Mouse (Mus musculus): ENCODE measurements at regions not wholly inside any gene's neighbourhood (a gene's known extent, or its start where the extent isn't known, plus 50 kb on each side); places are given as distances from the start of the nearest gene placed in this dataset.

GRCm38 (mm10) chr7:113010150-113010549 lies 56.4 kb downstream of the Rassf10 start:
- Histone ChIP-seq H3K4me1 (replicated peaks) (no peaks in the 10 kb centered on the region), H3K4me2 (replicated peaks) (no peak overlapping the region), H3K9ac (no peak overlapping the region), H3K4me3 (replicated peaks) (no peak overlapping the region), H3K36me3 (no peaks in the 10 kb centered on the region), H3K27me3 (replicated peaks) (no peaks in the 10 kb centered on the region), H3K9me3 (no peaks in the 10 kb centered on the region), H3K27ac (no peak overlapping the region)
- WGBS, result 93% methylated on average over 1 of the region's 1 CpGs
- no peak for ATAC-seq

- H3K27ac ChIP-seq, result no peak overlapping the region
- WGBS, result 25% methylated on average over 8 of the region's 8 CpGs
These were observed 63.5 kb downstream of the Rassf10 start for GRCm38 (mm10) chr7:113017092-113017755.

GRCm38 (mm10) chr7:113021412-113021811 lies 67.7 kb downstream of the Rassf10 start:
- 47% methylated on average over 5 of the region's 5 CpGs for WGBS
- H3K9me3 ChIP-seq, result no peaks in the 10 kb centered on the region
- H3K4me3 ChIP-seq (replicated peaks), result no peak overlapping the region
- no peak overlapping the region for H3K9ac ChIP-seq
- no peak overlapping the region for H3K27ac ChIP-seq
- H3K4me2 ChIP-seq (replicated peaks), result no peak overlapping the region
- no peaks in the 10 kb centered on the region for H3K36me3 ChIP-seq
- peaks cover 5% of the 10 kb centered on the region; the same call in 1 of the 2 replicates for H3K4me1 ChIP-seq (replicated peaks)
- H3K27me3 ChIP-seq (replicated peaks), result no peaks in the 10 kb centered on the region
- ATAC-seq, result no peak

More at GRCm38 (mm10) chr7:113017092-113017755, 63.5 kb downstream of the Rassf10 start:
- no peaks in the 10 kb centered on the region for H3K36me3 ChIP-seq
- H3K9ac ChIP-seq, result no peak overlapping the region
- H3K4me2 ChIP-seq (replicated peaks), result no peak overlapping the region
- ATAC-seq, result peak; percentile 39; the same call in 1 of the 2 replicates
- H3K4me3 ChIP-seq (replicated peaks), result no peak overlapping the region
- H3K4me1 ChIP-seq (replicated peaks), result peaks cover 5% of the 10 kb centered on the region; the same call in 1 of the 2 replicates
- H3K27me3 ChIP-seq (replicated peaks), result no peaks in the 10 kb centered on the region
- no peaks in the 10 kb centered on the region for H3K9me3 ChIP-seq

- 30% methylated on average over 2 of the region's 2 CpGs for WGBS
- ATAC-seq, result no peak
These were observed 68.8 kb downstream of the Rassf10 start for GRCm38 (mm10) chr7:113022516-113022915.

GRCm38 (mm10) chr7:113025758-113026157 lies 72.0 kb downstream of the Rassf10 start:
- Histone ChIP-seq H3K4me3 (replicated peaks) (no peak overlapping the region), H3K27me3 (replicated peaks) (no peaks in the 10 kb centered on the region), H3K27ac (no peak overlapping the region), H3K9ac (no peak overlapping the region), H3K9me3 (no peaks in the 10 kb centered on the region), H3K4me1 (replicated peaks) (peaks cover 4% of the 10 kb centered on the region; the same call in 1 of the 2 replicates), H3K4me2 (replicated peaks) (no peak overlapping the region), H3K36me3 (no peaks in the 10 kb centered on the region)
- WGBS, result 89% methylated on average over 1 of the region's 1 CpGs
- ATAC-seq, result no peak

More at GRCm38 (mm10) chr7:113022516-113022915, 68.8 kb downstream of the Rassf10 start:
- Histone ChIP-seq H3K9me3 (no peaks in the 10 kb centered on the region), H3K36me3 (no peaks in the 10 kb centered on the region), H3K4me3 (replicated peaks) (no peak overlapping the region), H3K9ac (no peak overlapping the region), H3K4me2 (replicated peaks) (no peak overlapping the region), H3K27me3 (replicated peaks) (no peaks in the 10 kb centered on the region), H3K27ac (no peak overlapping the region), H3K4me1 (replicated peaks) (no peaks in the 10 kb centered on the region)

- no peak overlapping the region for H3K27ac ChIP-seq
- H3K9me3 ChIP-seq, result no peaks in the 10 kb centered on the region
- H3K27me3 ChIP-seq (replicated peaks), result no peaks in the 10 kb centered on the region
- ATAC-seq, result no peak
- no peak overlapping the region for H3K9ac ChIP-seq
- no peak overlapping the region for H3K4me3 ChIP-seq (replicated peaks)
- H3K4me1 ChIP-seq (replicated peaks), result peaks cover 4% of the 10 kb centered on the region; the same call in 1 of the 2 replicates
- no peak overlapping the region for H3K4me2 ChIP-seq (replicated peaks)
- H3K36me3 ChIP-seq, result no peaks in the 10 kb centered on the region
- WGBS, result 82% methylated on average over 10 of the region's 10 CpGs
These were observed 72.7 kb downstream of the Rassf10 start for GRCm38 (mm10) chr7:113026290-113027075.

- Histone ChIP-seq H3K9me3 (no peaks in the 10 kb centered on the region), H3K36me3 (no peaks in the 10 kb centered on the region), H3K27ac (no peak overlapping the region), H3K4me3 (replicated peaks) (no peak overlapping the region), H3K27me3 (replicated peaks) (no peaks in the 10 kb centered on the region), H3K9ac (no peak overlapping the region), H3K4me2 (replicated peaks) (no peak overlapping the region), H3K4me1 (replicated peaks) (peaks cover 4% of the 10 kb centered on the region; the same call in 1 of the 2 replicates)
- ATAC-seq, result no peak
- 70% methylated on average over 5 of the region's 5 CpGs for WGBS
These were observed 73.5 kb downstream of the Rassf10 start for GRCm38 (mm10) chr7:113027125-113027801.

- Histone ChIP-seq H3K27ac (peak overlapping the region; percentile 54), H3K4me3 (replicated peaks) (no peak overlapping the region), H3K9me3 (no peaks in the 10 kb centered on the region), H3K4me2 (replicated peaks) (no peak overlapping the region), H3K27me3 (replicated peaks) (no peaks in the 10 kb centered on the region), H3K4me1 (replicated peaks) (peaks cover 4% of the 10 kb centered on the region; the same call in 1 of the 2 replicates), H3K9ac (no peak overlapping the region; the same call in 1 of the 2 replicates), H3K36me3 (no peaks in the 10 kb centered on the region)
- peak; percentile 96 for ATAC-seq
- 31% methylated on average over 5 of the region's 5 CpGs for WGBS
These were observed 76.4 kb downstream of the Rassf10 start for GRCm38 (mm10) chr7:113030053-113030752.

- Histone ChIP-seq H3K27me3 (replicated peaks) (no peaks in the 10 kb centered on the region), H3K4me2 (replicated peaks) (no peak overlapping the region), H3K27ac (no peak overlapping the region), H3K9me3 (no peaks in the 10 kb centered on the region), H3K4me3 (replicated peaks) (no peak overlapping the region), H3K4me1 (replicated peaks) (no peaks in the 10 kb centered on the region), H3K9ac (no peak overlapping the region), H3K36me3 (no peaks in the 10 kb centered on the region)
- WGBS, result 85% methylated on average over 4 of the region's 4 CpGs
- ATAC-seq, result no peak
These were observed 82.0 kb downstream of the Rassf10 start for GRCm38 (mm10) chr7:113035751-113036150.

- ATAC-seq, result peak; percentile 53; the same call in 1 of the 2 replicates
- H3K4me1 ChIP-seq (replicated peaks), result no peaks in the 10 kb centered on the region
- no peak overlapping the region for H3K9ac ChIP-seq
- 66% methylated on average over 12 of the region's 12 CpGs for WGBS
- H3K4me2 ChIP-seq (replicated peaks), result no peak overlapping the region
- no peak overlapping the region for H3K27ac ChIP-seq
- H3K27me3 ChIP-seq (replicated peaks), result no peaks in the 10 kb centered on the region
- H3K9me3 ChIP-seq, result no peaks in the 10 kb centered on the region
- no peaks in the 10 kb centered on the region for H3K36me3 ChIP-seq
- no peak overlapping the region for H3K4me3 ChIP-seq (replicated peaks)
These were observed 84.3 kb downstream of the Rassf10 start for GRCm38 (mm10) chr7:113037825-113038613.

- 71% methylated on average over 3 of the region's 3 CpGs for WGBS
- no peak for ATAC-seq
- no peaks in the 10 kb centered on the region for H3K36me3 ChIP-seq
These were observed 85.3 kb downstream of the Rassf10 start for GRCm38 (mm10) chr7:113038906-113039671.

More at GRCm38 (mm10) chr7:113038906-113039671, 85.3 kb downstream of the Rassf10 start:
- Histone ChIP-seq H3K9ac (no peak overlapping the region), H3K9me3 (no peaks in the 10 kb centered on the region), H3K4me2 (replicated peaks) (no peak overlapping the region), H3K4me1 (replicated peaks) (no peaks in the 10 kb centered on the region), H3K27me3 (replicated peaks) (no peaks in the 10 kb centered on the region), H3K27ac (no peak overlapping the region), H3K4me3 (replicated peaks) (no peak overlapping the region)
